Mouse (Mus musculus) limb, embryonic 14.5 days (tissue): Measurements from ENCODE around the gene Antxrl. TPM values are rescaled to one million over a fixed set of nuclear protein-coding genes. Genes with fewer than 3 reads are reported as not detected.

Source experiments
- ATAC-seq: fragments of 200-750 bp; cut with Nextera tagmentation; 2 replicates; pipeline ENCODE4 v1.8.0; 2017; ENCODE audit warnings: low read depth, moderate number of reproducible peaks, moderate TSS enrichment; ENCODE audit not compliant: low FRiP score
- DNase-seq: peaks from one replicate; pipeline ENCODE4 v3.0.0-alpha.2; 2015; ENCODE audit warnings: low spot score
- H3K27ac ChIP-seq: fragments of 300-500 bp; sonication (generic); replicated peaks from 2 replicates; pipeline ENCODE4 v1.5.1; 2014; ENCODE audit warnings: low read depth, mild to moderate bottlenecking, low read length, moderate library complexity, mixed read lengths
- H3K27me3 ChIP-seq: fragments of 300-500 bp; sonication (generic); 2 replicates; pipeline ENCODE4 v1.6.1; 2014; ENCODE audit warnings: low read length, mixed read lengths; ENCODE audit not compliant: control insufficient read depth, insufficient read depth
- H3K36me3 ChIP-seq: fragments of 300-500 bp; sonication (generic); 2 replicates; pipeline ENCODE4 v1.6.1; 2014; ENCODE audit warnings: mild to moderate bottlenecking, low read length, moderate library complexity, mixed read lengths; ENCODE audit not compliant: control insufficient read depth, insufficient read depth
- H3K4me1 ChIP-seq: fragments of 300-500 bp; sonication (generic); 2 replicates; pipeline ENCODE4 v1.6.1; 2014; ENCODE audit warnings: antibody characterized with exemption, low read length, mixed read lengths; ENCODE audit not compliant: control insufficient read depth, insufficient read depth
- H3K4me2 ChIP-seq: fragments of 300-500 bp; sonication (generic); replicated peaks from 2 replicates; pipeline ENCODE4 v1.6.1; 2014; ENCODE audit warnings: low read depth, mild to moderate bottlenecking, low read length, moderate library complexity; ENCODE audit not compliant: severe bottlenecking
- H3K4me3 ChIP-seq: fragments of 300-500 bp; sonication (generic); replicated peaks from 2 replicates; pipeline ENCODE4 v1.5.1; 2014; ENCODE audit warnings: low read length
- H3K9ac ChIP-seq: fragments of 300-500 bp; sonication (generic); 2 replicates; pipeline ENCODE4 v1.6.1; 2014; ENCODE audit warnings: mild to moderate bottlenecking, low read depth, low read length, moderate library complexity; ENCODE audit not compliant: severe bottlenecking
- H3K9me3 ChIP-seq: fragments of 300-500 bp; sonication (generic); 2 replicates; pipeline ENCODE4 v1.6.1; 2016; ENCODE audit warnings: low read length; ENCODE audit not compliant: control insufficient read depth
- POLR2A ChIP-seq: fragments of 200-500 bp; IDR thresholded peaks from 2 replicates; pipeline ENCODE4 v1.8.0; 2012; ENCODE audit warnings: inconsistent platforms, mild to moderate bottlenecking, moderate library complexity, borderline replicate concordance; ENCODE audit not compliant: insufficient read depth, insufficient read length; ENCODE audit errors: extremely low read depth
- WGBS: fragments of 180-500 bp; shearing (Covaris S2); extraction: QIAGEN DNeasy Blood & Tissue Kit; methylation state at CpG from one replicate; pipeline ENCODE4 v1.1.7; 2014; 5-methylcytosine and 5-hydroxymethylcytosine counted together
- polyA plus RNA-seq, 2 experiments: library from polyadenylated mRNA; depleted of rRNA in 1 of 2; stranded (reverse) in 1 of 2; unstranded in 1 of 2; fragments of >200 nt; fragmentation: Nextera tagmentation in 1 of 2; extraction: Ambion mirVana in 1 of 2; gene quantifications; 2 replicates each; pipeline versions ENCODE4 v1.2.1 to v1.2.3; 2012 to 2014

The Antxrl gene
- polyA plus RNA-seq, 2 experiments = not detected

GRCm38 (mm10) chr14:34119046-34119723 is 66.7 kb downstream of the Antxrl start:
- Histone ChIP-seq H3K36me3 (no peaks in the 10 kb centered on the region), H3K27me3 (no peaks in the 10 kb centered on the region), H3K4me3 (no peak overlapping the region), H3K27ac (no peak overlapping the region), H3K9ac (no peak overlapping the region), H3K9me3 (no peaks in the 10 kb centered on the region), H3K4me1 (no peaks in the 10 kb centered on the region), H3K4me2 (no peak overlapping the region)
- WGBS = 68% methylated on average over 7 of the region's 7 CpGs
- ATAC-seq = no peak
- no peak for TF ChIP-seq POLR2A
- no peak for DNase-seq

- TF ChIP-seq POLR2A = no peak
- DNase-seq (no peak), ATAC-seq (no peak)
- no peak overlapping the region for H3K9ac ChIP-seq
- no peaks in the 10 kb centered on the region for H3K36me3 ChIP-seq
- no peak overlapping the region for H3K4me3 ChIP-seq
- WGBS = 75% methylated on average over 12 of the region's 12 CpGs
- no peak overlapping the region for H3K27ac ChIP-seq
- H3K27me3 ChIP-seq = no peaks in the 10 kb centered on the region
- no peaks in the 10 kb centered on the region for H3K4me1 ChIP-seq
- no peak overlapping the region for H3K4me2 ChIP-seq
- H3K9me3 ChIP-seq = no peaks in the 10 kb centered on the region
These were observed 67.8 kb downstream of the Antxrl start for GRCm38 (mm10) chr14:34120016-34120910.

- 92% methylated on average over 3 of the region's 3 CpGs for WGBS
- H3K9me3 ChIP-seq = no peaks in the 10 kb centered on the region
- H3K27me3 ChIP-seq = no peaks in the 10 kb centered on the region
- no peaks in the 10 kb centered on the region for H3K36me3 ChIP-seq
- H3K4me2 ChIP-seq = no peak overlapping the region
- H3K27ac ChIP-seq = no peak overlapping the region
- no peak overlapping the region for H3K4me3 ChIP-seq
- DNase-seq (no peak), ATAC-seq (no peak)
- H3K9ac ChIP-seq = no peak overlapping the region
- TF ChIP-seq POLR2A = no peak
- no peaks in the 10 kb centered on the region for H3K4me1 ChIP-seq
These were observed 68.4 kb downstream of the Antxrl start for GRCm38 (mm10) chr14:34120923-34121351.

- Histone ChIP-seq H3K4me1 (no peaks in the 10 kb centered on the region), H3K4me3 (no peak overlapping the region), H3K9me3 (no peaks in the 10 kb centered on the region), H3K4me2 (no peak overlapping the region), H3K36me3 (no peaks in the 10 kb centered on the region), H3K9ac (no peak overlapping the region), H3K27ac (no peak overlapping the region), H3K27me3 (no peaks in the 10 kb centered on the region)
- no peak for DNase-seq
- no peak for ATAC-seq
- WGBS = 81% methylated on average over 4 of the region's 4 CpGs
- TF ChIP-seq POLR2A = no peak
These were observed 69.2 kb downstream of the Antxrl start for GRCm38 (mm10) chr14:34121691-34122090.

Other genes with a start within 250 kb of the Antxrl start
- 52.9 and 77.9 TPM in 2 replicates for gene Gdf10, start 129.1 kb upstream of the Antxrl start, polyA plus RNA-seq (2012; rRNA removed)
- gene Gdf10, start 129.1 kb upstream of the Antxrl start, polyA plus RNA-seq (2014; fragmentation: Nextera tagmentation; extraction: Ambion mirVana) = 38.8 and 49.0 TPM in 2 replicates
- 0.03 and 0.04 TPM in 2 replicates for gene Gdf2, start 111.7 kb upstream of the Antxrl start, polyA plus RNA-seq (2012; rRNA removed)
- gene Gdf2, start 111.7 kb upstream of the Antxrl start, polyA plus RNA-seq (2014; fragmentation: Nextera tagmentation; extraction: Ambion mirVana) = not detected in 2 replicates
- gene Rbp3, start 98.7 kb upstream of the Antxrl start, polyA plus RNA-seq (2012; rRNA removed) = not detected in 2 replicates
- not detected in 2 replicates for gene Rbp3, start 98.7 kb upstream of the Antxrl start, polyA plus RNA-seq (2014; fragmentation: Nextera tagmentation; extraction: Ambion mirVana)
- gene Zfp488, start 73.9 kb upstream of the Antxrl start, polyA plus RNA-seq (2012; rRNA removed) = 0.65 and 0.77 TPM in 2 replicates
- 0.21 and 0.30 TPM in 2 replicates for gene Zfp488, start 73.9 kb upstream of the Antxrl start, polyA plus RNA-seq (2014; fragmentation: Nextera tagmentation; extraction: Ambion mirVana)
- not detected in 2 replicates for gene Gm30083, start 37.5 kb upstream of the Antxrl start, polyA plus RNA-seq (2012; rRNA removed)
- gene Gm30083, start 37.5 kb upstream of the Antxrl start, polyA plus RNA-seq (2014; fragmentation: Nextera tagmentation; extraction: Ambion mirVana) = not detected in 2 replicates
- gene Gm5460, start 35.9 kb upstream of the Antxrl start, polyA plus RNA-seq (2012; rRNA removed) = not detected in 2 replicates
- gene Gm5460, start 35.9 kb upstream of the Antxrl start, polyA plus RNA-seq (2014; fragmentation: Nextera tagmentation; extraction: Ambion mirVana) = not detected in 2 replicates
- gene Anxa8, start 33.3 kb downstream of the Antxrl start, polyA plus RNA-seq (2012; rRNA removed) = 14.5 and 23.7 TPM in 2 replicates
- gene Anxa8, start 33.3 kb downstream of the Antxrl start, polyA plus RNA-seq (2014; fragmentation: Nextera tagmentation; extraction: Ambion mirVana) = 35.9 and 42.5 TPM in 2 replicates
- gene A630023A22Rik, start 50.0 kb downstream of the Antxrl start, polyA plus RNA-seq (2012; rRNA removed) = not detected in 2 replicates
- gene A630023A22Rik, start 50.0 kb downstream of the Antxrl start, polyA plus RNA-seq (2014; fragmentation: Nextera tagmentation; extraction: Ambion mirVana) = not detected in 2 replicates
- gene Npy4r, start 99.8 kb downstream of the Antxrl start, polyA plus RNA-seq (2012; rRNA removed) = 0.01 and 0.06 TPM in 2 replicates
- 0.06 TPM in 1 of 2 replicates, not detected in the other for gene Npy4r, start 99.8 kb downstream of the Antxrl start, polyA plus RNA-seq (2014; fragmentation: Nextera tagmentation; extraction: Ambion mirVana)
- 1.2 and 3.4 TPM in 2 replicates for gene Gprin2, start 148.9 kb downstream of the Antxrl start, polyA plus RNA-seq (2012; rRNA removed)
- 0.70 and 0.81 TPM in 2 replicates for gene Gprin2, start 148.9 kb downstream of the Antxrl start, polyA plus RNA-seq (2014; fragmentation: Nextera tagmentation; extraction: Ambion mirVana)
- gene Syt15, start 166.9 kb downstream of the Antxrl start, polyA plus RNA-seq (2012; rRNA removed) = 0.65 and 0.83 TPM in 2 replicates
- 0.51 and 0.53 TPM in 2 replicates for gene Syt15, start 166.9 kb downstream of the Antxrl start, polyA plus RNA-seq (2014; fragmentation: Nextera tagmentation; extraction: Ambion mirVana)